Mouse (Mus musculus) v-Abl transformed pro-B cells (cell line): ENCODE measurements around the gene Hadh.

Experiments
- in situ Hi-C, 2 experiments: fragments of 400-800 bp; cut with MboI; formaldehyde crosslinking; loops; one replicate each; pipeline ENCODE4 v1.15.1; 2025; ENCODE audit not compliant: unreplicated experiment in 2 of 2

Gene Hadh

GRCm38 (mm10) chr3:131272374-131273100 is 636 bp upstream of the Hadh start:
- in situ Hi-C loops = no loop called here

GRCm38 (mm10) chr3:131271157-131271556 is 744 bp downstream of the Hadh start:
- in situ Hi-C loops = no loop called here

GRCm38 (mm10) chr3:131270381-131270780 is 1.5 kb downstream of the Hadh start:
- in situ Hi-C loops = no loop called here

- in situ Hi-C loops = no loop called here
Measured at GRCm38 (mm10) chr3:131266366-131267050, 5.4 kb downstream of the Hadh start.

- in situ Hi-C loops = no loop called here
Measured at GRCm38 (mm10) chr3:131265516-131265915, 6.4 kb downstream of the Hadh start.

GRCm38 (mm10) chr3:131263766-131264486 is 8.0 kb downstream of the Hadh start:
- in situ Hi-C loops = no loop called here

GRCm38 (mm10) chr3:131260418-131260817 is 11.5 kb downstream of the Hadh start:
- in situ Hi-C loops = no loop called here

GRCm38 (mm10) chr3:131259392-131259965 is 12.4 kb downstream of the Hadh start:
- in situ Hi-C loops = no loop called here

- in situ Hi-C loops = no loop called here
Measured at GRCm38 (mm10) chr3:131258921-131259320, 13.0 kb downstream of the Hadh start.

- in situ Hi-C loops = no loop called here
Measured at GRCm38 (mm10) chr3:131255399-131255981, 16.4 kb downstream of the Hadh start.

GRCm38 (mm10) chr3:131254991-131255390 is 16.9 kb downstream of the Hadh start:
- in situ Hi-C loops = no loop called here

- in situ Hi-C loops = no loop called here
Measured at GRCm38 (mm10) chr3:131251601-131252000, 20.3 kb downstream of the Hadh start.

- in situ Hi-C loops = no loop called here
Measured at GRCm38 (mm10) chr3:131250978-131251377, 20.9 kb downstream of the Hadh start.

GRCm38 (mm10) chr3:131250283-131250682 is 21.6 kb downstream of the Hadh start:
- in situ Hi-C loops = no loop called here

GRCm38 (mm10) chr3:131248444-131248843 is 23.5 kb downstream of the Hadh start:
- in situ Hi-C loops = loop anchor here (5.0 to 25.0 kb wide), 5 partner anchors 536 to 1536 kb away; partner anchors contain the start of genes Cfi (in 1 of the 2) and Gar1 (in 1 of the 2)

GRCm38 (mm10) chr3:131247851-131248250 is 24.1 kb downstream of the Hadh start:
- in situ Hi-C loops = loop anchor here (5.0 to 25.0 kb wide), 5 partner anchors 536 to 1536 kb away; partner anchors contain the start of genes Cfi (in 1 of the 2) and Gar1 (in 1 of the 2)

- in situ Hi-C loops = loop anchor here (5.0 to 25.0 kb wide), 5 partner anchors 535 to 1535 kb away; partner anchors contain the start of genes Cfi (in 1 of the 2) and Gar1 (in 1 of the 2)
Measured at GRCm38 (mm10) chr3:131247447-131247846, 24.5 kb downstream of the Hadh start.

- in situ Hi-C loops = loop anchor here (5.0 to 25.0 kb wide), 5 partner anchors 534 to 1534 kb away; partner anchors contain the start of genes Cfi (in 1 of the 2) and Gar1 (in 1 of the 2)
Measured at GRCm38 (mm10) chr3:131246579-131247046, 25.3 kb downstream of the Hadh start.

- in situ Hi-C loops = loop anchor here (5.0 to 25.0 kb wide), 5 partner anchors 534 to 1534 kb away; partner anchors contain the start of genes Cfi (in 1 of the 2) and Gar1 (in 1 of the 2)
Measured at GRCm38 (mm10) chr3:131245766-131246578, 25.9 kb downstream of the Hadh start.
